Mouse (Mus musculus) cerebellum, adult 9-10 months (tissue): ENCODE results near the gene Traf3.
A peak's percentile ranks its signal among the peaks of the same experiment; 100 is the strongest.

Experiments used
- DNase-seq: peaks from one replicate; pipeline ENCODE4 v3.0.0; 2022

The Traf3 gene

DNA sequence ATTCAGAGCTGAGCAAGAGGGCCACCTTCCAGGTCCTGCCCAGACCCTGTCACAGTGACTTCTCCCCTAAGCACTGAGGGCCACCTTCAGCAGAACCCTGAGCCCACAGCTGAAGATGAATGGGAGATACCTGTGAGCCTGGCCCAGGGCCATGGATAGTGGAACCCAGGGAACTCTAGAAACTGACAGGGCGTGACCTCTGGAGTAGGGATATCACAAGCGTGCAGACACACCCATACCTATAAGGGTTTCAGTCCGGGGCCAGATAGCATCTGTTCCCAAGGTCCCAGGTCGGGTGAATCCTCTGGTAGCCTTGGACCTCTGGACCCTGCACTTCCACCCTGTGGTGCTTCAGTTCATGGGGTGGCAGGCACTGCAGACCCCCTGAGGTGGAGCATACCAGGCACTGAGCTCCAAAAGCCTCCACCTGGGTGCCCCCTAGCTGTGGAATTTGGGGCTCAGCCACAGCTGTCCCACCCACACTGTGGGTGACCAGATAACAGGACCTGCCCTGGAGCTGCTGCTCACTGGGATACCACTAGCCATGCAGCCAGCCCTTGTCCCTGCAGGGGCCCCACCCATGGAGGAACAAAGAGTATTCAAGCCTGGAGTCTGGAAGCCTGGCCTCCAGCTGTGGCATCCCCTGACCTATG lies 101.6 kb downstream of the Traf3 start:
- no peak for DNase-seq

DNA sequence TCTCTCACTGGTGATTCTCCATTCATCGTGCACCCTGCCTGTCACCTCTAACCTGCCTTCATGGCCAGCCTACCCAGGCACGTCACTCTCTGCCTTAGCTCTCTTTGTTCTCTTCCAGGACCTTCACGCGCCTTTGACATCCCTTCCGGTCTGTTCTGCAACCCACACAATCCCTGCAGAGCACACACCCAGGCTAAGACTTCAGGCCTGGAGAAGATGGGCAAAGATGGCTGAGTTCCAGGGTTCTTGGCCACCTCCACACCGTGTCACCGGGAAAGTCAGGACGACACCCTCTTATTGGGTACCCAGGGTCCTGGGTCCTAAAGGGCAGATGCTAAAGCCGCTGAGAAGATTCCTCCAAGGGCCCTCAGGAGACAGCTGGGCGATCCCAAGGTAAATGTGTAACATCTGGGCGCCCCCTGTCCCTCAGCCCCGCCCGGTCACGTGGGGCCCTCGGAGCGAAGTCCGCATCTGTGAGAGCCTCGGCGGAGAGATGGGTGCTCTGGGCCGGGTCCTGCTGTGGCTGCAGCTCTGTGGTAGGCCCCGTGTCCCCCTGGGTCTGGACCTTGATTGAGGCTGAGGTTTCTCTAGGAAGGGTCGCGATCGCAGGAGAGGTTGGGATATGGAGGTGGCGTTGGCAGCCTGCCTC lies 104.6 kb downstream of the Traf3 start, which contains the start of gene Amn:
TSS of gene Amn (plus strand) at position 467 of the 649 bp plus-strand sequence.
- DNase-seq: no peak

DNA sequence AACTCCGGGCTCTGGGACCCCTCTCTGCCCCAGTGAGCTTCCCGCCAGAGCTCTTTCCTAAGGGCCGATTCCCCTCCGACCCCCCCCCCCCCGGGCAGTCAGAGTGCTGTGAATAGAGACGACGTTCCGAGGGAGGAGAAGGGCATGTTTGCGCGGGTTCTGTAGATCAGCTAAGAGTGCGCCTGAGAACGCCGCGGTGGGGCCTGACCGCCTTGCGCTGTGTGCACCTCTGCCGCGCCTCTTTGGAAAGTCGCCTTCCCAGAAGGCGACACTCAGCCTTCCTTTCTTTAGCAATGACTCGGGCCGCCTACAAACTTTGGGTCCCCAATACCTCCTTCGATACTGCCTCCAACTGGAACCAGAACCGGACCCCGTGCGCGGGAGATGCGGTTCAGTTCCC lies 105.2 kb downstream of the Traf3 start:
- DNase-seq: no peak

DNA sequence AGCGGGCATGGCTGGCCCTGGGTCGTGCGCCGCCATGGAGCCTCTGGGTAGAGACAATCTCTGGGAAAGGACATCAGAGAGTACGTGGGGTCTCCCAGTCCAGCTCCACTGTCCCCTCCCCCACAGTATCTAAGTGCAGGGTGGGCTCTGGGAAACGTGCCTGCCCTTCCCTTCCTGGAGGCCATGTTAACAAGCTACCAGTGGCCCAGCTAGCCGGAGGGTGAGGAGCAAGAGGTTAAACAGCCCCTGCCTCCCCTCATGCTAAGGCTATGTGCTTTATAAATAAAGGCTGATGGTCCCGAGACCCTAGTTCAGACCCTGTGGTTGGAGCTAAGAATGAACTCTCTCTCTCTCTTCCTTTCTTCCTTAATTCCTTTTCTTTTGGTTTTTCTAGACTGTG lies 105.8 kb downstream of the Traf3 start:
- no peak for DNase-seq

DNA sequence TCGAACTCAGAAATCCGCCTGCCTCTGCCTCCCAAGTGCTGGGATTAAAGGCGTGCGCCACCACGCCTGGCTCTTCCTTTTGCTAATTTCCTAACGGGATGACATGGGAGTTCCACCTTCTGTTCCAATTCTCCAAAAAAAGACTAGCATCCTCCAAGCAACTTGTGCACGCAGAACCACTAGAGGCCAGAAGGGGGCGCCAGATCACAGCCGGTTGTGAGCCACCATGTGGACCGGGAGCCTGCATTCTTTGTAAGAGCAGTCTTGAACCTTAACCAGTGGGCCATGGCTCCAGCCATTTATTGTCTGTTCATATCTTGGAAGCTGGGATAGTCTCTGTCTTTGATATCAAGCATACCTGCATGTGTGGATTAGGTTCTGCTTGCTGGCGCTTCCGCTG lies 106.2 kb downstream of the Traf3 start:
- DNase-seq: peak; percentile 89

DNA sequence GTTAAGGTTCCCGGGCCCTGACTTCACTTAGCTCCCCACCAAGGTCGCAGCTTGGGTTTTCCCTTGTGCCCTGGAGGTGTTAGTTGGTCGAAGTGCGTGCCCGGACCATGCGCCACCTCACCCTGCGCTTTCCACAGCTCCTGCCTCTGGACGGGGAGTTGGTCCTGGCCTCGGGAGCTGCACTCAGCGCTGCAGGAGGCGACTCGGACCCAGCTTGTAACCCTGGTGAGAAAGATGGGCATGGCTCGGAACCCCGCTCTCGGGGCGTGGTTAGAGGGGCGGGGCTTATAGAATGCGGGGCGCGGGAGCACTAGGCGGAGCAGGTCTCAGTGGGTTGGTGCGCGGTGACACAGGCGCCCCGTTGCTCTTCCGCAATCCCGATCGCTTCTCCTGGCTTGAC lies 107.8 kb downstream of the Traf3 start:
- no peak for DNase-seq

DNA sequence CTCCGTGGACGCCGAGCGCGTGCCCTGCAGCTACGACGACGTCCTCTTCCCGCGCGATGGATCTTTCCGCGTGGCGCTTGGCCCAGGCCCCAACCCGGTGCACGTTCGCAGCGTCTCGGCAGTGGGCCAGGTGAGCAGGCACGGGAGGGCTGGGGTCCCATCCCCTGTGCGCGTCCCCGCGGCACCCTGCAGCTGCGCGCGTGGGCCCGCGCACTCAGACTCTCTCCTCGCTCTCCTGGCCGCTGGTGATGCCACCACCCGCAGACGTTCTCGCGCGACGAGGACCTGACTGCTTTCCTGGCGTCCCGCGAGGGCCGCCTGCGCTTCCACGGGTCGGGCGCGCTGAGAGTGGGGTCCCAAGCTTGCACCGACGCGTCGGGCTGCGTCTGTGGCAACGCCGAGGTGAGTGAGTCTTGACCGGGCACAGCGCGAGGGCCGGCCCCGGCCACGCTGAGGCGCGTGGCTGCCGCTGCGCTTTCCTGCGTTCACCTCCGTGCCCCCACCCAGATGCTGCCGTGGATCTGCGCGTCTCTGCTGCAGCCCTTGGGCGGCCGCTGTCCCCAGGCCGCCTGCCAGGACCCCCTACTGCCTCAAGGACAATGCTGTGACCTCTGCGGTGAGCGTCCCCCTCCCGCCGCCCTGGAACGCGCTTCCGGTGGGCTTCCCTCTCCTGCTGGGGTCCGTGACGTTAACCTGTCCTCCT lies 108.4 kb downstream of the Traf3 start:
- DNase-seq: no peak

DNA sequence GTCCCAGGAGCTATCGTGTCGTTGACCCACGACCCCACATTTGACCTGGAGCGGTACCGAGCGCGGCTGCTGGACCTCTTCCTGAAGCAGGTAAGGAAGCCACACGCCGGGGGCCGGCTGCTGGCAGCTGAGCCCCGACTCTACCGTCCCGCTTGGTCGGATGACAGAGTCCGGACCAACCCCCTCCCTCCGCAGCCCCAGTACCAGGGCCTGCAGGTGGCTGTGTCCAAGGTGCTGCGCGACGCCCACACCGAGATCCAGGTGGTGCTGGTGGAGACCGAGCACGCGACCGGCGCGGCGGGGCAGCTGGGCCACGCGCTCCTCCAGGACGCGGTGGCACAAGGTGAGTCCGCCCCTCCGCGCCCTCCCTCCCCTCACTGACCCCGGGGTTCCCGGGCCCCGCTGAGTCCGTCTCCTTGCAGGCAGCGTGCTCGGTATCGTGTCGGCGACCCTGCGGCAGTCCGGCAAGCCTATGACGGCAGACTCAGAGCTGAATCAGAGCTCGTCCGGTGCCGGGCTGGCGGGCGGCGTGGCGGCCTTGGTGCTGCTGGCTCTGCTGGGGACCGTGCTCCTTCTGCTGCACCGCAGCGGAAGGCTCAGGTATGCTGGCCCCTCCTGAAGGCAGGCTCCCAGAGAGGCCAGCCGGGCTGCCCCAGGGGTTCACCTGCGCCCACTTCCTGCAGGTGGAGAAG lies 109.1 kb downstream of the Traf3 start:
- no peak for DNase-seq

DNA sequence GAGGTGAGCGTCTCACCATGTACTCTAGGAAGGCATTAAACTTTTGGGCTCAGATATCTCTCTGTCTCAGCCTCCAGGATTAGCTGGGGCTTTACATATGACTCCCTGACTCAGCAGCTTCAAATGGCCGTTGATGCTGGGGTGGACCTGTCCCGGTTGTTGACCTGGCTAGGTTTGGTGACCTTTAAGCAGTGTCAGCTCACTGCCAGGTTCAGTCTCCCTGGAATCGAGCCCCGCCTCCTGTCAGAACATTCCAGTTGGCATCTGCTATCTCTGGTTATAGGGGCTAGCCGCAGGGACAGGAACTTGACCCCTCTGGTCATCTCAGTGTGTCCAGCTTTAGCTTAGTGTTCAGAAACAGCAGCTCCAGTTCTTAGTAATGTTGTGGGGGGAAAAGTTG lies 110.2 kb downstream of the Traf3 start:
- no peak for DNase-seq

DNA sequence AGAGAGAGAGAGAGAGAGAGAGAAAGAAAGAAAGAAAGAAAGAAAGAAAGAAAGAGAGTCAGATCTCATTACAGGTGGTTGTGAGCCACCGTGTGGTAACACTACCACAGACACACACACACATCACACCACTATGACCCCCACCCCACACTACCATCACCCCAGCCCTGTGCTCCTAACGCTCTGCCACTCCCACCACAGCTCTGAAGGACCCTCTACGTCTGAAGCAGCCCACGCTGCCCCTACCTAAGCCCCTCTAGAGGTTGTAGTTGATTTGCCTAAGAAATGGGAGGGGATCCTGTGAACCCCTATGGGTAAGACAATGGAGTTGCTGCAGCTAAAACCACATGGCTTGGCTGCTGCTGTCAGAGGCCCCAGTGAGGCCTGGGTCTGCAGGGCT lies 117.4 kb downstream of the Traf3 start:
- DNase-seq: no peak

DNA sequence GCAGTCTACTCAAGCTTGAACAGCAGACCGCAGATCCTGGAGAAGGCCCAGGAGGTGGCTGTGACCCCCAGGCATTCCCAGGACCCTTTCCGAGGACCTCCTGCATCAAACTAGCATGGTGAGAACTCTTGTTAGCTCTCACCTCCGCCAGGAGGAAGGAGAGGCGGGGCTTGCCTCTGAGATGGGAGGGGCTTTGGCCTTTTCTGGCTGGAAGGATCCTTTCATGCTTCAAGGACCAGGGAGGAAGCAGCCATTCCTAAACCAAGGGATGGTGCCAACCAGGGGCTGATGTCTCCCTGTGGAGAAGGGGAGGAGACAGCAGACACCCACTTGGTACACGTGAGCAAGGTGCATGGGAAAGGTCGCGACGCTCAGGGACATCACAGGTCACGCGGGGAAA lies 118.4 kb downstream of the Traf3 start:
- no peak for DNase-seq

DNA sequence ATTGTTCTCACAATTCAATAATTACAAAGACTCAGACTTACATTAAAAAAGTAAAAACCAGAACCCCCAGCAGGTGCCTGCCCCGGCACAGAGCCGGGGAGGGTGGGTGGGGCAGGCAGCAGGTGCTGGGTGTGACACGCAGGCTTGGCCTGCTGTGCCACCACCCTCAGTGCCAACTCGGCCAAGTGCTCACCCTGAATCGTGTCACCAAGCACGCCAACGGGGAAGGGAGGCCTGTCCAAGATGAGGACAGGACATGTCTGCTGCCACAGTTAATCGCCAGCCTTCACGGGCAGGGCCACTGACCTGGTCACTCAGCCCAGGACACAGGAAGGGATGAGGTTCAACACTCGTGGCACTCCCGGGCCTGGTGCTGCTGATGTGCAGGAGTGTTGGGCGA lies 126.9 kb downstream of the Traf3 start:
- peak; percentile 58 for DNase-seq

DNA sequence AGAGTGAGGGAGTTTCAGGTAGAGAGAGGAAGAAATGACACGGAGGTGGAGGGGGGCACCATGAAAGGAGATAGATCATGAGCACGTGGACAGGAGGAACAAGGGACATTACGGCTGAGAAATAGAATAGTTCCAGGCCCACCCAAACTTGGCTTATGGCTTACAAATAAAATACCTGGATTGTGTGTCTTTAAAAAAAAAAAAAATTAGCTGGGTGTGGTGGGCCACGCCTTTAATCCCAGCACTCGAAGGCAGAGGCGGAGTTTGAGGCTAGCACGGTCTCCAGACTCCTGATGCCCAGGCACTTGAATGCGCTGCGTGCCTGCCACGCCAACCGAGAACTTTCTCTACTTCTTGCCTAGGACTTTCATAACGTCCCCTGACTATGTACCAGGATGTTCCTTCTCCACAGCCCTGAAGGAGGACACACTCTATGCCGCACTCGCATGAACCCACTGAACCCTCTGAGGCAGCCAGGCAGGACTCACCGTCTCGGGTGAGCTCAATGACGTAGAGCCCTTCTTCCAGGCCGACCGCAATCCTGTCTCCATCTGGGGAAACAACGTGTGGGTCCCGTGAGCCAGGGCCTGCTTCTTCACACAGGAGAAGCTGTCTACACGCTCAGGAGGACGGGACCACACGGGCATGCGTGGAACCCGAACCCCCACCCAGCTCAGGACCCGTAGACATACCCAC lies 135.3 kb downstream of the Traf3 start:
- no peak for DNase-seq

DNA sequence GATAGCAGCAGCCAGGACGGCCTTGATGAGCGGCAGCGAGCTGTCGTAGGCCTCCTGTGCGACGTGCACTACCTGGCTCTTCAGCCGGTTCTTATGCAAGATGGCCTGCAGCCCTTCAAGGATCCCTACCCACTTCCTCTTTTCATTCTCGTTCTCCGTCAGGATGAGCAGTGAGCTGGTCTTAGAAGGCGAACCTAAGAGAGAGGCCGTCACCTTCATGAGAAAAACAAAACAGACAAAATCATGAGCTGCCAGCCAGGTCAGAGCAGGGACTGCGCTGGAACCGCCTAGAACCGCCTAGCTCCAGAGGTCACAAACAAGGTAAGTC lies 135.8 kb downstream of the Traf3 start:
- DNase-seq: no peak

DNA sequence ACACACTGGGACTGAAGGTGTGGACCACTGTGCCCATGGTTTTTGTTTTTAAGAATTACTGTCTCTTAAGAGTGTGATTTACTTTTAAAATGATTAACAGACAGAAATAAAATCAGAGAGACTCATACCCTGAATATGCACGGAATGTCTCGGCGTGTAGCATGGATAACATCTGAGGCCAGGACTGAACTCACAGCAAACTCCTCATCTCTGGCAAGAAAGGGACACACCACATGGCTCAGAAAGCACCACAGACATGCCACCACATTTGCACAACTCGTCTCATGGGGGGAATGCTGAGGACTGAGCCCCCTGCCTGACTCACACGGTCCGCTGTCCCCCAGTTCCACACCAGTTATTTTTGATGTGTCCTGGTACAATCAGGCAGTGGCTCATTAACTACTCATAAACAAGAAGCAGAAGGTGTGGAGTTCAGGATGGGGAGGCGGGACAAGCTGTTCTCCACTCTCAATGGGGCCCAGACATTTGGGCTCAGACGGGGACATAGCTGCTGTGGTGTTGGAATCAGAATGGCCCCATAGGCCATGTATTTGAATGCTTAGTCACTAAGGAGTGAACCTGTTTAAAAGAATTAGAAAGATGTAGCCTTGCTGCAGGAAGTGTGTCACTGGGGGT lies 137.7 kb downstream of the Traf3 start:
- no peak for DNase-seq

DNA sequence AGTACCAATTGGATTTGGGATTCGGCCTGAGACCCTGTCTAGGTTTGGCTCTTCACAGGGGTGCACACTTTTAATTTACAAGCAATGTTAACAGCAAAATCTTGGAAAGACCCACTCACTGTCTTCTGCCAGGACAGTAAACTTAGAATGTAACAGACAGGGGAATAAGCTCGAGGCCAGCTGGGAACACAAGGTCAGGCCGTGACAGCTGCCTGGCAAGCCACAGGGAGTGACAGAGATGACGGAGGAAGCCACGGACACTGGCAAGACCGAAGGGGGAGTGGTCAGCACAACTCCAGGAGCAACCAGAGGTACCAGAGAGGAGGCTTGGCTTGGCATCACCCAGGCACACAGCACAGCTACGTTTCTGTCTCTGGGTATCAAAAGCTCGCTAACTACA lies 140.7 kb downstream of the Traf3 start:
- no peak for DNase-seq

DNA sequence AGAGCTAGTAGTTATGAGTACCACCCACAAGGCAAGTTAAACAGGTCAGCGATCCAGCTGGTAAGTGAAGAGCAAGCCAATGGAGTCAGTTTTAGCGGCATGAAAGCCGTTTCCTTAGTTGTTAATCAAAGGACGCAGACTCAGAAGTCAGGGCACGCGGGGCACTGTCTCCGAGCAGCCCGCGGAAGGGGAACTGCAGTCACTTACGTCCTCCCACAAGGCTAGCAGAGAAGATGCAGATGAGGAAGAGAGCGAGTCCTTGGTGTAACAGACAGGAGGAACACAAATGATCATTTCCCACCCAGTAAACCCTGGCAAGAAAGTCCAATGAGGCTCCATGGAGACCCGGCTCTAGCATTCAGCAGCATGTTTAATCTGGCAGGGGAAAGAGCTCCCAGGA lies 143.1 kb downstream of the Traf3 start:
- no peak for DNase-seq

DNA sequence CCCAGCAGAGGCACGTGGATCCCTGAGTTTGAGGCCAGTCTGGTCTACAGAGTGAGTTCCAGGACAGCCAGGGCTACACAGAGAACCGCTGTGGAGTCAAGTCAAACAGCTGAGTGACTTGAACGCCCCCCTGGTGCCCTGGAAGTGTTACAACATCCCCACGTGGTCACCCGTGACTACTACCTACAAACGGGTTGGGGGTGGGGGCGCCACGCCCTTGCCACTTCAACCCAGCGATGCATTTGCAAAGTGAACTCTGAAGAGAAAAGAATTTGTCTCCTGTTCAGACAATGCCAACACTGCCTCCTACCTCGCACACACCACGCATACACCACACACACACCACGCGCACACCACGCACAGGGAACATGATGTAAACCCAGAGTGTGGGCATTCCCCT lies 143.8 kb downstream of the Traf3 start:
- DNase-seq: no peak

DNA sequence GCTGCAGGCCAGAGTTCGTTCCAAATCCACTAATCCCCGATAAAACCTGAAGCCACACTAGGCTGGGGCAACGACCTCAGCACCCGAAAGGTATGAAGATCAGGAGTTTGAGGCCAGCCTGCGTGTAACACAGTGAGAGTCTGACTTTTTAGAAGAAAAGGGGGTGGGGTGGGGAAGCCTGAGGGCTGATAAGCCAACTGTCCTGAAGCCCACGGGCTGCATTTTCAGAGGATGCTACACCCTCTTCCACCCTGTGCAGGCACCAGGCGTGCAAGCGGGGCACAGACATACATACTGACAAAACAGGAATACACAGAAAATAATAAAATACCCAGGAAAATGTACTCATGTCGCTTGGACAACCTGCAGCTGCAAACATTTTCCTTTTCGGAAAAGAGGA lies 145.6 kb downstream of the Traf3 start:
- DNase-seq: no peak

DNA sequence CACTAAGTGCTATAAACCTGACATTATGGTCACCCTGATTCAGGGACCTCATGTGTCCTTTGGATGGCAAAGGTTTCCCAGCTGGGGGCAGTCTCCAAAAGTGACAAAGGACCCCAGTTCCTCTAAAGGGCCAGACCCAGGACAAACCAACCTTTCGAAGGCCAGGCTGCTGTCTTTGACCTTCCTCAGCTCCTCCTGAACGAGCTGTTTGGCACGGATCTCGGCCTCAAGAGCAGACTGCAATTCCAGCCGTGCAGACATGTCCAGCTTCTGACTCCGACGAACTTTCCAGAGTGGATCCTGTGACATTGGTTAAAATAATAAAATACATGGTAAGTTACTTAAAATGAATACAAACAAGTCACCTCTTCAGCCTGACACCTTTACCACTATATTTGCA lies 148.1 kb downstream of the Traf3 start:
- DNase-seq: no peak
